Mouse (Mus musculus) G1E-ER4 (cell line): ENCODE data around the gene Foxo1. TPM values are rescaled to one million over a fixed set of nuclear protein-coding genes. Genes with fewer than 3 reads are reported as not detected.

ENCODE experiments used
- GATA1 ChIP-seq: IDR thresholded peaks from one replicate; pipeline ENCODE4 v1.8.0; 2012; ENCODE audit warnings: low read length, inconsistent platforms
- polyA plus RNA-seq: library from polyadenylated mRNA; stranded (reverse); fragments of >175 nt; gene quantifications from 2 replicates; pipeline ENCODE4 v1.2.3, GENCODE M21; 2012

Gene Foxo1
- polyA plus RNA-seq, 1 experiment, result not detected

DNA sequence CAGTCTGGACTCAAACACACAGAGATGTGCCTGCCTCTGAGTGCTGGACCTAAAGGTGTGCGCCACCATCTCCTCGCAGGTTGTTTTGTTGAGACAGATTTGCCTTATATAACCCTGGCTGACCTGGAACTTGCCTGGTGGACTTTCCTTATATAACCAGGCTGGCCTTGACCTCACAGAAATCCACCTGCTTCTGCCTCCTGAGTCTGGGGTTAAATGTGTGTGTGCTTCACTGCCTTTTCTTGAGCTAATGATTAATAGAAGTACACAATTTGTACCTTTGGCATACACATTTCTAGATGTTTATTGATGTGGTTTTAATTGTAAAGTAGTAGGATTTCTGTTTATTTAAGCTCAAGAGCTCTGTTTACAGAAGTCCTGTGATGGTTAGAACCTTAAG, 22.7 kb downstream of the Foxo1 start:
- no peak for TF ChIP-seq GATA1

GRCm38 (mm10) chr3:52292498-52292897, 24.4 kb downstream of the Foxo1 start:
- no peak for TF ChIP-seq GATA1

DNA sequence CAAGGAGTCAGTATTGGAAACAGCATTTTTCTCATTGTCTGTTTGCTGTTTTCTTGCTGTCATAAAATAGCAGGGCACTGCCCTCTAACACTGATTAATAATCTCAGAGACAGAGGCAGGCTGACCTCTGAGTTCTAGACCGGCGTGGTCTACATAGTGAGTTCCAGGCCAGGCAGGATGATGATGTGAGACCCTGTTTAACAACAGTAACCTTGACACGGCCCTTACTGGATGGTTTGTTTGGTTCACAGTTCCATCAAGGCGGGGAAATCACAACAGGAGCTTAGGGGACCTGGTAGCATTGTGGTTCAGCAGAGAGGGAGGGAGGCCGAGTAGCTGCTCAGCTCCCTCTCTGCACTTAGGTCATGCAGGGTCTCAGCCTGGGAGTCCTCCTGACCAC, 25.8 kb downstream of the Foxo1 start:
- no peak for TF ChIP-seq GATA1

DNA sequence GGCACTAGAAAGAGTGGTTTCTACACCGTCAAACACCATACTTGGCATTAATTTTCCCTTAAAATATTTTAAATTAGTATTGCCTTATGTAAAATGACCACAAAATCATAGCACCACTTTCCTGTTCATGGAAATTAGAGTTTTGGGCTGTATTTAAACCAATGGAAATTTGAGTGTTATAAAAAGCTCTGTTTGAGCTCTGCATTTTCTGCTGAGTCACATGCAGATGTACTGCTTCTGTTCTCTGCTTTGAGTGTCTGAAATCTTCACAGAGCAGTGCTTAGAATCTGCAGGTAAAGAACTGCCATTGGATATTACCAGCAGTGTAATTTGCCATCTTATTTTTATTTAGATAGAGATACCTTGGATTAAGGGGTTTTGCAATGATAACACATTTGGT, 27.6 kb downstream of the Foxo1 start:
- TF ChIP-seq GATA1, result no peak

- no peak for TF ChIP-seq GATA1
These were observed 28.2 kb downstream of the Foxo1 start for GRCm38 (mm10) chr3:52296224-52296760.

DNA sequence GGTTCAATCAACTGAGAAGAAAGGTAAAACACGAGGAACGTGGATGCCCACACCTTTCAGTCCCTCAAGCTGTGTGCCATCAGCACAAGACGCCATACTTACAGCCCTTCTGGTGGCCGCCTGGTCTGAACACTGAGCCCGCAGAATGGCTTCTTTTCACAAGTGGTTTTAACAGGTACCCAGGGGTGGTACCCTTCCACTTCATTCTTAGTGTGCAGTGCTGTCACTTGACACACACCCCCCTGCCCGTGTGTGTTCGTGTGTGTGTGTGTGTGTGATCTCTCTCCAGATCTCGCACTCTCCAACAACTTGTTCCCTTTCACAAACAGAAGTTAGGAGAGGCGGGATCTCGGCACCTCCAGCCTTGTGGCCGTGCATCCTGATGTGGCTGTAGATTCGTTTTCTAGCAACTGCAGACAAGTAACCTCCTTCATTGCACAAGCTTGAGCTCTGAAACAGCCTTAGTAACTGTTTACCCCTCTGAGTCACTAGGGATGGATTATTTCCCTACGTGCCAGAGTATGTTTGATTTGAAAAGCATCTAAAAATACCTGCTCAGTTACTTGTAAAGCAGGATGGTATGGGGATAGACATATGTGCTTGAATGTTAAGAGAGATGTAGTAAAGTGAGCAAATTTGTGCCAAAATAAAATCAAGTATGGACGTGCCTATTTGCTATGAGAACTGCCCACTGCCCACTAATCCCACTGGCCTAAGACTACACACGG, 29.3 kb downstream of the Foxo1 start:
- no peak for TF ChIP-seq GATA1

- TF ChIP-seq GATA1, result no peak
These were observed 30.5 kb downstream of the Foxo1 start for GRCm38 (mm10) chr3:52298683-52299082.

DNA sequence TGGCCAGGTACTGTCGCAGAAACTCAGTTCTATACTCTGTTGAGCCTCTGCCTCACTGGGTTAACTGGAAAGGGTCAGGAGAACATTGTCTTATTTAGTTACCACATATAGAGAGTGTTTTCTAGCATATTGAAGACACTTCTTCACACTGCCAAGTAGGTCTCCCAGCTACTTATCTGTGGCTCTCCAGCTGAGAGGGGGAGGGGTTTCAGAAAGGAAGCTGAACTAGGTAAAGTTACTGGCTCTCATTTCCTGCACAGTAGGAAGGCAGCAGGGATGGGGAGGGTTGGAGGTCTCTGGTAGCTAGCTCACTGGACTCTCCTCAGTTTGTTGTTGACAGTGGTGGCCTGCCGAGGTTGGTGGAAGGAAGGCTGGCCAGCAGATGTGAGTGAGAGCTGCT, 31.2 kb downstream of the Foxo1 start:
- TF ChIP-seq GATA1, result no peak

DNA sequence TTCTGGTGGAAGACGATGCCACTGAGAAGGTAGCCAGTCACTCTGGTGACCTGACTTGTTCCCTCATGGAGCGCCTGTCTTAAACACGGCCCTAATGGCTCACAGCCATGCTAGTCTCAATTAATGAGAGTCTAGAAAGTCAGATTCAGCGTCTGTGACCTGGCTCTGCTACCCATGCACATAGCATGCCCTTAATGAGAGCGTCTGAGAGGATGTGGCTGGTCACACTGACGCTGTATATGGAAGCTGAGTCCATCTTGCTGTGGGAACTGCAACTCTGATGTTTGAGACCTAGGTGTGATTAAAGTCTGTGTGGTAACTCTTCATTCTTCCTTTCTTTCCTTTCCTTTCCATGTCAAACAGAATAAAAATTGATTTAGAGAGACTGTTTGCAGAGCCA, 32.4 kb downstream of the Foxo1 start:
- no peak for TF ChIP-seq GATA1

DNA sequence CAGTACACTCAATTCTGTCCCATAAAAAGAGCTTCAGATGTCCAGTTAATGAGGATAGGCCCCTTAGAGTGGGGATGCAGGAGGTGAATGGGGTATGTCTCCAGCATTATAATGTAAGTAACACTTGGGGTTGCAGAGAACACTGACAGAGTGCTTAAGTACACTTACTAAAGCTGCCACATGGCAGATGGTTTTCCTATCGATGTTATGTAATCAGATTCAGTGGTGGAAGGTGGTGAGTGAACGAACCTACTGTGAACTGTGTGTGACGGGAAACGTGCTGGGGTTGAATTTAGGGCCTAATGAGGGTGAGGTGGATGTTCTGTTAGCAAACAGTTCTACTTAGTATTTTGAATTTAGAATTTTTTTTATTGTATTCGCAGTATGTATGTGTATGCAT, 35.2 kb downstream of the Foxo1 start:
- TF ChIP-seq GATA1, result no peak

- TF ChIP-seq GATA1, result no peak
These were observed 40.6 kb downstream of the Foxo1 start for GRCm38 (mm10) chr3:52308586-52309321.

DNA sequence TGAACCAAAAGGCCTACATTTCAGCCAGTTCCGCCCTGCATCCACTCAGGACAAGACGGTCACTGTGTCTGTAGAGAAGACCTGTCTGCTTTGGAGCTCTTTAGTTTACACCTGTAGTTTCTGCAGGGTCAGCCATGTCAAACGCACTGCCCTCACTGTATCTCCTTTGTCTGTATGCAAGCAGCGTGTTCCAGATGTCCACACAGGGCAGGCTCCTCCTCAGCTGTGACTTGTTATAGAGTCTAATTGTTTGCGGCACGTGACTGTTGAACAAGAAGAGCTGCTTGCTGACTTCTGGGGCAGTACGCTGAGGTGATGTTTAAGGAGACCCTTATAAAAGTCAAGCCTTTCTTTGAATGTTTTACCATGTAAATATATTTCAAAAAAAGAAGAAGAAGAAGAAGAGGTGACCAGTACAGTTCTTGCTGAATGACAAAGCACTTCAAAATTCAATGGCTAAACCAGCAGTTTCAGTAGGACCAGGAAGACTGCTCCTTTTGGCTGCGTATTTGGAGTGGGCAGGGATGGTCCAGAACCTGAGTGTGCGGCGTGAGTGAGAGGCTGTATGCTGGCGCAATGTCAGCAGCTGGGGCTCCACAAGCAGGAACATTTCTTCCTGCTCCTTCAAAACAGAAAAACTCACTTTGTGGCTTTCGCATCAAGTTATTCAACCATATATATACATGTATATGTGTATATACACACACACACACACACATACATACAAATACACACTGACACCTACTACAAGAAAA, 52.6 kb downstream of the Foxo1 start:
- no peak for TF ChIP-seq GATA1

DNA sequence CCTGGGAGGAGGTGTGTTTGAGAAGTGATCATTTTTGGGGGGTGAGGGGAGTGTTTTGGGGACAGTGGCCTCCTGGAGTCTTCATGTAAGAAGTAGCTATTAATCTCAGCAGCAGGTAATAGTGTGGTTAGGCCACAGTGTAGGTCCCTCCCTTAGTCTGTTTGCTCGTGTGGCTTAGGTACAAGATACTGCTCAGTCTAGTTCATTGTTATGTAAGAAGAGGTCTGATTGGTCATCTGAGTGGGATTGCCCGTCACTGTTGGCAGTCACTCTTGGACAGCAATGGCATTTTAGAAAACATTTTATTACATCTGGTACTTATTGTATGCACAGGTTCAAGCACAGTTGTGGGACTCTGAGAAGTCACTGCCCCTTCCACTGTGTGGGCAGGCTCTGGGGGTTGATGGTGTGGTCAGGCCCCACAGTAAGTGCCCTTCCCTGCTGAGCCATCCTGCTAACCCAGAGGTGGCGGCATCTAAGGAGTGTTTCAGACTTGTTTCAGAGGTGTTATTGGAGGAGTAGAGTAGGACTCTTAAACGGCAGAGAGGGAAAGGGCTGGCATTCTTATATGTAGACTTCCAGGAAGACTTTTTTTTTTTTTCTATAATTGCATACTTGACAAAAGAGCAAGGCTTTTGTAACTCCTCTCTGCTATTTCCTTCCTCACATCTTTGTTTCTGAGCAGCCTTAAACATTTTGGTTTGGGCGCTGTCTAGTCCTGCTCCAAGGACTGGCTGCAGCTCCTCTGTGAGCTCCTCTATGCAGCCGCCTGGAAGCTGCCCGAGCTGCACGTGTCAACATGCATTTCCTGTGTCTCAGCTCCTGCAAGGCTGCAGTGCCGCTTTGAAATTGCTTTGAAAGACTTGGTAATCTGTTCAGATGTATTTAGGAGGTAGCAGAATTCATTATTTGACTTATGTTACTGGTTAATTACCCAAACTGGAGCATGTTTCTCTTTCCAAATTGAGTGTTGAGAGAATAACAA, 54.6 kb downstream of the Foxo1 start:
- TF ChIP-seq GATA1, result no peak

- no peak for TF ChIP-seq GATA1
These were observed 56.9 kb downstream of the Foxo1 start for GRCm38 (mm10) chr3:52325006-52325405.

DNA sequence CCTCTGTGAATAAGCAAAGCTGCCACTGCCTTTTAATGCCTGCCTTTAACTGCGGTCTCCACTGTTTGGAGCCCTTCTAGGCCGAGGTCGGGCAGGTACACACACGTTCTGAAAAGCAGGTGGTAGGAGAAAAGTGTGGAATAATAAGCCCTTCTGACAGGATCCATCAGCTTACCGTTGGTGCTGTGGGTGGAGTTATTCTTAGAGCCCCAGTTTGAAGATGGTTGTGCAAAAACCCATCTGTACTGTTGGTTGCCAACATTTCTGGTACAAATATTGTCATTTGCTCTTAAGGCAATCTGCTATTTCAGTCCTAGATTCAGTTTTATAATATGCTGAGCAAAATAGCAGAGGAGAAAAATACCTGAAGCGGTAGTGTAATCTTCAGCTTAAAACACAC, 58.6 kb downstream of the Foxo1 start:
- no peak for TF ChIP-seq GATA1
